Mouse (Mus musculus) megakaryocyte-erythroid progenitor cell, adult 5-6 weeks (primary cell): ENCODE data around the gene Nfkbid. TPM values are rescaled to one million over a fixed set of nuclear protein-coding genes. Genes with fewer than 3 reads are reported as not detected.
A peak's percentile ranks its signal among the peaks of the same experiment; 100 is the strongest.

ENCODE experiments used
- ATAC-seq: replicated peaks from 2 replicates; pipeline ENCODE4 v1.8.0; 2016; ENCODE audit warnings: mild to moderate bottlenecking, inconsistent platforms; ENCODE audit not compliant: severe bottlenecking, poor library complexity, low FRiP score, low TSS enrichment
- total RNA-seq, 2 experiments: library from RNA; stranded (forward) in 1 of 2; stranded (reverse) in 1 of 2; fragments of 200-1000, 215-1000 nt in 1 of 2; fragments of >200 nt in 1 of 2; fragmentation: Nextera tagmentation in 1 of 2; gene quantifications; 2 replicates each; pipeline ENCODE4 v1.2.3; 2014 to 2017

Gene Nfkbid
- total RNA-seq (2014; fragmentation: Nextera tagmentation) (0.89 and 9.0 TPM in 2 replicates), total RNA-seq (2017) (0.80 and 3.1 TPM in 2 replicates)

GRCm38 (mm10) chr7:30421175-30421889, at the start of gene Nfkbid:
TSS of gene Nfkbid (plus strand) at chr7:30421732.
- ATAC-seq = peak; percentile 55

- peak; percentile 100 for ATAC-seq
These were observed 48.0 kb upstream of the Nfkbid start for GRCm38 (mm10) chr7:30373501-30373962.

GRCm38 (mm10) chr7:30380061-30380460, 41.5 kb upstream of the Nfkbid start:
- ATAC-seq = no peak

GRCm38 (mm10) chr7:30384106-30384505, 37.4 kb upstream of the Nfkbid start:
- no peak for ATAC-seq

- no peak for ATAC-seq
These were observed 28.6 kb upstream of the Nfkbid start for GRCm38 (mm10) chr7:30392746-30393520.

- ATAC-seq = no peak
These were observed 27.9 kb upstream of the Nfkbid start for GRCm38 (mm10) chr7:30393631-30394030.

- peak; percentile 47; the same call in 1 of the 2 replicates for ATAC-seq
These were observed 27.2 kb upstream of the Nfkbid start for GRCm38 (mm10) chr7:30394379-30394778.

GRCm38 (mm10) chr7:30394871-30395270, 26.7 kb upstream of the Nfkbid start:
- ATAC-seq = no peak

- ATAC-seq = no peak
These were observed 21.9 kb upstream of the Nfkbid start for GRCm38 (mm10) chr7:30399671-30400070.

- ATAC-seq = no peak
These were observed 19.2 kb upstream of the Nfkbid start for GRCm38 (mm10) chr7:30402343-30402742.

- no peak for ATAC-seq
These were observed 12.9 kb upstream of the Nfkbid start for GRCm38 (mm10) chr7:30408639-30409038.

- no peak for ATAC-seq
These were observed 11.7 kb upstream of the Nfkbid start for GRCm38 (mm10) chr7:30409789-30410188.

GRCm38 (mm10) chr7:30411023-30411422, 10.5 kb upstream of the Nfkbid start:
- ATAC-seq = no peak

GRCm38 (mm10) chr7:30412735-30413147, 8.8 kb upstream of the Nfkbid start:
- ATAC-seq = no peak

- no peak for ATAC-seq
These were observed 7.9 kb upstream of the Nfkbid start, which contains the start of gene Tyrobp for GRCm38 (mm10) chr7:30413596-30413995. TSS of gene Tyrobp (plus strand) at chr7:30413760.

GRCm38 (mm10) chr7:30417856-30418255, 3.7 kb upstream of the Nfkbid start:
- no peak for ATAC-seq

- ATAC-seq = no peak
These were observed 1.7 kb upstream of the Nfkbid start, which contains the start of gene Hcst for GRCm38 (mm10) chr7:30419561-30420499. TSS of gene Hcst (minus strand) at chr7:30419854.

- no peak for ATAC-seq
These were observed 859 bp upstream of the Nfkbid start for GRCm38 (mm10) chr7:30420673-30421072.

GRCm38 (mm10) chr7:30421890-30422435, 431 bp downstream of the Nfkbid start:
- ATAC-seq = peak; percentile 66
